Mouse (Mus musculus): ENCODE results near the gene Ubash3b. TPM values are rescaled to one million over a fixed set of nuclear protein-coding genes. Genes with fewer than 3 reads are reported as not detected.

Gene Ubash3b
- polyA plus RNA-seq, 1 experiment from 2014 or later, result 13.7 TPM

DNA sequence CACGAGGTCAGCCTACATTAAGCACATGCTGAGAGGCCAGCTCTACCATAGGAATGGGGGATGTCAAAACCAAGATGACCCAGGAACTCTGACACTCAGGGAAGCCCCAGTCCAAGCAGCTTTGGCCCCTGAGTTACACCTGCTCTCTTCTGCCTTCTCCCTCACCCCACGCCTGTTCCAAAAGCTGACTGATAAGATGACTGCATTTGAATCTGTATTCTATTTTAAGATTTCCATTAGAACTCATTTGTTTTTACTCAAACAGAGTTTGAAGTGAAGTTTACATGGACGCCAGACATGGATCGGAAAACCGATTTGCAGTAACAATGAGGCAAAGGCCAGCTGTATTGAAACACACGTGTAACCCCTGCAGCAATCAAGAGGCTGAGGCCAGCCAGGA lies 41.5 kb downstream of the Ubash3b start:
- no peak overlapping the region for H3K27ac ChIP-seq (ENCODE audit: low read depth, low read length)
- no peak overlapping the region for H3K4me3 ChIP-seq (ENCODE audit: low read depth, low read length)
- H3K4me1 ChIP-seq (replicated peaks; ENCODE audit: control insufficient read depth, insufficient read depth, low read length), result no peaks in the 10 kb centered on the region
- H3K27me3 ChIP-seq (ENCODE audit: control insufficient read depth, insufficient read depth, low read length), result no peaks in the 10 kb centered on the region
- no peaks in the 10 kb centered on the region for H3K36me3 ChIP-seq (ENCODE audit: control insufficient read depth, insufficient read depth, low read length)
- H3K4me2 ChIP-seq (replicated peaks; ENCODE audit: low read depth, low read length), result no peak overlapping the region
- ATAC-seq (ENCODE audit: low FRiP score) (no peak), DNase-seq (ENCODE audit: low spot score) (no peak)
- WGBS, result 83% methylated on average over 6 of the region's 6 CpGs
- H3K9ac ChIP-seq (ENCODE audit: low read depth, low read length), result no peak overlapping the region
- H3K9me3 ChIP-seq (ENCODE audit: control insufficient read depth, low read length), result no peaks in the 10 kb centered on the region

DNA sequence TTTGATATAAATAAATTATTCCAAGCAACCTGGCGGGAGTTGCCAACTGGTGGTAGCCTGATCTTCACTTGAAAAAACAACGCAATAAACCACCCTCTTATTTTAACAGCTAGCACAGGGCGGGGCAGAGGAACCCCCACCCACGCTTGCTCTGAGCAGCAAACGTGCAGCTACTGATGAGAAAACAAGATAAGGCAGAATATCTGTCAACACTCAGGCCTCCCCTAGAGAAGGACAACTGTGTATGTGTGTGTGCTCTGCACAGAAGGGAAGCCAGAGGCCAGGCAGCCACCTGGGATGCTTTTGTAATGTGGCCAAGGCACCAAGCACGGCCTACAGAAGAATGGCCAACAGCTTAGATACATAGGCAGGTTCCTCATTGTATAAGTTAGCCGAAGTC lies 43.4 kb downstream of the Ubash3b start:
- Histone ChIP-seq H3K4me3 (ENCODE audit: low read depth, low read length) (no peak overlapping the region), H3K9me3 (ENCODE audit: control insufficient read depth, low read length) (no peaks in the 10 kb centered on the region), H3K27me3 (ENCODE audit: control insufficient read depth, insufficient read depth, low read length) (no peaks in the 10 kb centered on the region), H3K4me1 (replicated peaks; ENCODE audit: control insufficient read depth, insufficient read depth, low read length) (no peaks in the 10 kb centered on the region), H3K36me3 (ENCODE audit: control insufficient read depth, insufficient read depth, low read length) (no peaks in the 10 kb centered on the region), H3K9ac (ENCODE audit: low read depth, low read length) (no peak overlapping the region), H3K4me2 (replicated peaks; ENCODE audit: low read depth, low read length) (no peak overlapping the region), H3K27ac (ENCODE audit: low read depth, low read length) (no peak overlapping the region)
- WGBS, result 65% methylated on average over 7 of the region's 7 CpGs
- DNase-seq (ENCODE audit: low spot score) (no peak), ATAC-seq (ENCODE audit: low FRiP score) (no peak)

DNA sequence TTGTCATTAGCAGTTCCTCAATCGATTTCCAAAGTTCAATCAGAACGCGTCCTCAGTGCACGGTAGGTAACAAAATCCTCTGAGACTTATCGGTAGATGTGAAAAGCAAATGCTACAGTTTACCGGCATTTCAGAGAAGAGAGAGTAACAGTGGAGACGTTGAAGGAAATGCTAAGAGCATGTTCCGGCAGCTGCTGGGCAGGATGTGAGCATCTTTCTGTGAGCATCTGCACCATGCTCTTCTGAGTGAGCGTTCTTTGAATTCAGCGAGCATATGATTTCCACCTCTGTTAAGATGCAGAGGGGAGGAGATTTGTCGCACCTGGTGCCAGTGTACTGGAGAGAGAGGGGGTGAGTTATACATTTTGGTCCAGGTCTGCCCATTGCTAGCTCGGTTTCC lies 45.4 kb downstream of the Ubash3b start:
- no peak for ATAC-seq (ENCODE audit: low FRiP score)
- Histone ChIP-seq H3K4me1 (replicated peaks; ENCODE audit: control insufficient read depth, insufficient read depth, low read length) (no peaks in the 10 kb centered on the region), H3K9ac (ENCODE audit: low read depth, low read length) (no peak overlapping the region), H3K27me3 (ENCODE audit: control insufficient read depth, insufficient read depth, low read length) (no peaks in the 10 kb centered on the region), H3K36me3 (ENCODE audit: control insufficient read depth, insufficient read depth, low read length) (no peaks in the 10 kb centered on the region), H3K4me2 (replicated peaks; ENCODE audit: low read depth, low read length) (no peak overlapping the region), H3K4me3 (ENCODE audit: low read depth, low read length) (no peak overlapping the region), H3K9me3 (ENCODE audit: control insufficient read depth, low read length) (no peaks in the 10 kb centered on the region), H3K27ac (ENCODE audit: low read depth, low read length) (no peak overlapping the region)
- 89% methylated on average over 12 of the region's 12 CpGs for WGBS
- DNase-seq (ENCODE audit: low spot score), result no peak

DNA sequence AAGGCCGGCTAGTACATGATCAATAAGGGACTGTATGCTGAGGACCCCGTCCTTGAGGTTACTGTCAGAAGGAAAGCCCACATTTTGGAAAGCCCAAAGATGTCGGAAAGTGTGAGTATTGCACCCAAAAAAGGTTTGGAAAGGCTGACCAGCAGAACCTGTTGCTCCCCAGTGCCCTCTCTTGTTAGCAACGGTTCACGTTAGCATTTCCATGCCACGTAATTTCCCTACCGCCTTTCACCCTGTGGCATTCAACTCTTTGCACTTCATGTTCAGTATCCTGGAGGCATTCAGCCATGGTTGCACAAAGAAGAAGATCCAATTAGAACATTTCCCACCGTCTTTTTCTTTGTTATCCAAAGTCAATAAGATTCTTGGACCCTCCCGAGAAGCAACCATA lies 47.1 kb downstream of the Ubash3b start:
- Histone ChIP-seq H3K9me3 (ENCODE audit: control insufficient read depth, low read length) (no peaks in the 10 kb centered on the region), H3K4me2 (replicated peaks; ENCODE audit: low read depth, low read length) (no peak overlapping the region), H3K27ac (ENCODE audit: low read depth, low read length) (no peak overlapping the region), H3K36me3 (ENCODE audit: control insufficient read depth, insufficient read depth, low read length) (no peaks in the 10 kb centered on the region), H3K4me1 (replicated peaks; ENCODE audit: control insufficient read depth, insufficient read depth, low read length) (no peaks in the 10 kb centered on the region), H3K9ac (ENCODE audit: low read depth, low read length) (no peak overlapping the region), H3K4me3 (ENCODE audit: low read depth, low read length) (no peak overlapping the region), H3K27me3 (ENCODE audit: control insufficient read depth, insufficient read depth, low read length) (no peaks in the 10 kb centered on the region)
- WGBS, result 85% methylated on average over 9 of the region's 9 CpGs
- DNase-seq (ENCODE audit: low spot score) (no peak), ATAC-seq (ENCODE audit: low FRiP score) (no peak)

DNA sequence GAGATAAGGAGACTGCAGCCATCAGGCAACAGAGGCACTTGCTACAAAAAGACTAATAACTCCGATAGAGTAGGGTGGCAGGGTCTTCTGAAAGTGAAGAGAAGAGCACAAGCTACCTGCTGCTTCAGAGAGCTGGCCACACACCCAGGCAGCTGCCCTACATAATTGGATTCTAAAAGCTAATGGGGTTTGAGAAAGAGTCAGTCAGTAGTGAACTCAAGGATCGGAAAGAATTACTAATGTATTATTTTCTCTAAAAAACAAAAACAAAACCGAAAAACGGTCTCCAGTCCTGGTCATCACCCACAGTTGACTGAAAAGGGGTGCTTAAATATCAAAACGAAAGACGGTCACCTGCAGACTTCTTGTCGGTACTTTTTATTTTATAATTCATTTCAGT lies 51.7 kb downstream of the Ubash3b start:
- no peak overlapping the region for H3K27ac ChIP-seq (ENCODE audit: low read depth, low read length)
- no peak overlapping the region for H3K9ac ChIP-seq (ENCODE audit: low read depth, low read length)
- H3K36me3 ChIP-seq (ENCODE audit: control insufficient read depth, insufficient read depth, low read length), result no peaks in the 10 kb centered on the region
- no peaks in the 10 kb centered on the region for H3K27me3 ChIP-seq (ENCODE audit: control insufficient read depth, insufficient read depth, low read length)
- WGBS, result 92% methylated on average over 7 of the region's 7 CpGs
- no peak overlapping the region for H3K4me3 ChIP-seq (ENCODE audit: low read depth, low read length)
- DNase-seq (ENCODE audit: low spot score) (no peak), ATAC-seq (ENCODE audit: low FRiP score) (no peak)
- no peak overlapping the region for H3K4me2 ChIP-seq (replicated peaks; ENCODE audit: low read depth, low read length)
- no peaks in the 10 kb centered on the region for H3K9me3 ChIP-seq (ENCODE audit: control insufficient read depth, low read length)
- no peaks in the 10 kb centered on the region; the same call in 1 of the 2 replicates for H3K4me1 ChIP-seq (replicated peaks; ENCODE audit: control insufficient read depth, insufficient read depth, low read length)

DNA sequence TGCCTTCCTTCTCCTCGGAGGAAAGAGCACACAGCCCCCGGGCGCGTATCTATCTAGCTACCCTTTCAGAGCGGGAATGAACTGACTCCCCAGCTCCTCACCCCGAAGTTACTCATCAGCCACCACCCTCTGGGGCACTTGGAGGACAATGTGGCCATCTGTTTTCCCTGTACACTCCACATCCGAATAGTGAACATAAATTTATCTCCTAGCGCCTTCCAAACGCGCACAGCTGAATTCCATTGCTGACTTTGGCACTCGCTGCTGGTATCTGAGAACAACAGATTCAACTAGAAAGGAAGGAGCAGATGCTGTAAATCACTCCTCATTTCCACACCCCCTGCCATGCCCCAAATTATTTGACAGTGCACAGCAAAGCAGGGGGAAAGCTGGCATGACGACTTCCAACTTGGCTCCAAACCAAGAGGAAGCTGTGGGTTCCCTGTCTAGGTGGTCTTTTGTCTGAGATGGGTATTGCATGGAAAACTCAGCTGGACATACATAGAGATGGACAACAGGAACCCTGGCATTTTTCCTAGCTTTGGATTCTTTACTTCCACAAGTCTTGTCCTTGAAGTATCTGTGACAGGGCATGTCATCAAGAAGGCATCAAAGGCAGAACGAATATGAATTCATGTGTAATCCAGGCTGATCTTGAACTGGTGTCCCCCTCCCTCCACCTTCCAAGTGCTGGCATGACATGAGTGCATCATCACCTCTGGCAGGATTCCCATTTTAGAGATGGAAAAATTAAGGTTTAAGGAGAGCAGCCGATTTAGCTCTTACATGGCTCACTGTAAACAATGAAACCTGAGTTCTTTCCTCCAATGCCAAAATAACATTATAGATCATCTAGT lies 52.9 kb downstream of the Ubash3b start:
- Histone ChIP-seq H3K4me3 (ENCODE audit: low read depth, low read length) (no peak overlapping the region), H3K9me3 (ENCODE audit: control insufficient read depth, low read length) (no peaks in the 10 kb centered on the region), H3K27me3 (ENCODE audit: control insufficient read depth, insufficient read depth, low read length) (no peaks in the 10 kb centered on the region), H3K9ac (ENCODE audit: low read depth, low read length) (no peak overlapping the region), H3K27ac (ENCODE audit: low read depth, low read length) (no peak overlapping the region), H3K4me1 (replicated peaks; ENCODE audit: control insufficient read depth, insufficient read depth, low read length) (no peaks in the 10 kb centered on the region; the same call in 1 of the 2 replicates), H3K4me2 (replicated peaks; ENCODE audit: low read depth, low read length) (no peak overlapping the region), H3K36me3 (ENCODE audit: control insufficient read depth, insufficient read depth, low read length) (no peaks in the 10 kb centered on the region)
- 86% methylated on average over 14 of the region's 14 CpGs for WGBS
- ATAC-seq (ENCODE audit: low FRiP score) (no peak), DNase-seq (ENCODE audit: low spot score) (no peak)

DNA sequence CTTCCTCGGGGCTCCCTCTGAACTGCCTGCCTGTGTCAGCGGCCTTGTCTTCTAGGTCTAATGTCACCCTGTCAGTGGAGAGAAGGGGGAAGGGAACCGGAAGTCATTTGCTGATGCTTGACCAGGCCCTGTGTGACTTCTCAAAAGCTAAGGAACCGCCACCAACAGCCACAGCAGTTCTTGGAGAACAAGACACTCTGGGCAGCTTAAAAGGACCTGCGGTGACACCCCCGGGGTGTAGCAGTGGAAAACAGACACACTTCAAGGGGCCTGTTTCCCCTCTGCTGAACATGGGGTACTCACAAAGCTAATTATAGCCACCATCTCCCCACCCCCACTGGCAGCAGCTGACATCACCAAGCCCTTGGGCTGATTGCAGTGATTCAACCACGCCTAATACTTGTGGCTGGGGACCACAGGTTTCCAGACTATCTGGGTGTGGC lies 56.3 kb downstream of the Ubash3b start:
- no peaks in the 10 kb centered on the region for H3K36me3 ChIP-seq (ENCODE audit: control insufficient read depth, insufficient read depth, low read length)
- WGBS, result 58% methylated on average over 7 of the region's 7 CpGs

DNA sequence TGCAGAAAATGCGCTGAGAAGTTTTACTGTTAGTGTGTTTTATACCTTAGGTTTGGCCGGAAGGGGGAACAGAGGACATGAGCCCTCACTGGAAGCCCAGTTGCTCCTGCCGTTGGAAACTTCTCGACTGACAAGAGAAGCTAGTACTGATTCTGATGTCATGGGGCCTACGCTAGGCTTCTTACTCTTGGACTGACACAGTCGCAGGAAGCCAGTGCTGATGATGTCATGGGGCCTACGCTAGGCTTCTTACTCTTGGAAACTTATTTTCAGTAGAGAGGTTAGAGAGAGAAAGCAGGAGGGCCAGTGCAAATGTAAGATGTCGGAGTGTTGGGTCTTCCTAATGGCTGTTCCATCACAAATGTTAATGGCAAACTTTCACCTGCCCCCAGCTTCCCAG lies 57.8 kb downstream of the Ubash3b start:
- DNase-seq (ENCODE audit: low spot score) (no peak), ATAC-seq (ENCODE audit: low FRiP score) (no peak)
- H3K27me3 ChIP-seq (ENCODE audit: control insufficient read depth, insufficient read depth, low read length), result no peaks in the 10 kb centered on the region
- no peak overlapping the region for H3K27ac ChIP-seq (ENCODE audit: low read depth, low read length)
- no peaks in the 10 kb centered on the region for H3K36me3 ChIP-seq (ENCODE audit: control insufficient read depth, insufficient read depth, low read length)
- no peak overlapping the region for H3K4me2 ChIP-seq (replicated peaks; ENCODE audit: low read depth, low read length)
- H3K4me1 ChIP-seq (replicated peaks; ENCODE audit: control insufficient read depth, insufficient read depth, low read length), result no peaks in the 10 kb centered on the region; the same call in 1 of the 2 replicates
- H3K9ac ChIP-seq (ENCODE audit: low read depth, low read length), result no peak overlapping the region
- H3K4me3 ChIP-seq (ENCODE audit: low read depth, low read length), result no peak overlapping the region
- WGBS, result 97% methylated on average over 8 of the region's 8 CpGs
- H3K9me3 ChIP-seq (ENCODE audit: control insufficient read depth, low read length), result no peaks in the 10 kb centered on the region

More for the DNA sequence above, 56.3 kb downstream of the Ubash3b start:
- no peaks in the 10 kb centered on the region for H3K27me3 ChIP-seq (ENCODE audit: control insufficient read depth, insufficient read depth, low read length)
- H3K4me1 ChIP-seq (replicated peaks; ENCODE audit: control insufficient read depth, insufficient read depth, low read length), result no peaks in the 10 kb centered on the region; the same call in 1 of the 2 replicates
- H3K27ac ChIP-seq (ENCODE audit: low read depth, low read length), result no peak overlapping the region
- DNase-seq (ENCODE audit: low spot score) (no peak), ATAC-seq (ENCODE audit: low FRiP score) (no peak)
- H3K4me3 ChIP-seq (ENCODE audit: low read depth, low read length), result no peak overlapping the region
- H3K9me3 ChIP-seq (ENCODE audit: control insufficient read depth, low read length), result no peaks in the 10 kb centered on the region
- H3K4me2 ChIP-seq (replicated peaks; ENCODE audit: low read depth, low read length), result no peak overlapping the region
- H3K9ac ChIP-seq (ENCODE audit: low read depth, low read length), result no peak overlapping the region

DNA sequence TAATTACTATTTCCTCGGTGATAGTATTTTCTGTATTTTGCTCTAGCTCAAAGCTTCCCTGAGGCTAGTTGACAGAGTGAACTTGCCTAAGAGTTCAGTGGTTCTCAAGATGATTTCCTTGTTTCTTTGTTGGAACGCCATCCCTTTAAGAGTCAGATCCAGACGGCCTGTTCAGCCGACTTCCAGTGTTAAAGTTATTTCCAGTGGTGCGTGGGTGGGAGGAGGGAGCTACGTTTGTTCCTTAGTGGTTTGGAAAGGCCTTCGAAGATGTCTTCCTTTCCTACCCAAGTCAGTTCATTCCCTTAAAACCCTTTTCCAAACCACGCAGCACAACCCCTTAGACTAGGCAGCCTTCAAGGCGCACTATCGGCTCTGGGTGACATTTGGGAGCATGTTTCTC lies 58.9 kb downstream of the Ubash3b start:
- H3K36me3 ChIP-seq (ENCODE audit: control insufficient read depth, insufficient read depth, low read length), result no peaks in the 10 kb centered on the region
- ATAC-seq (ENCODE audit: low FRiP score), result no peak
- 79% methylated on average over 10 of the region's 10 CpGs for WGBS
- H3K27ac ChIP-seq (ENCODE audit: low read depth, low read length), result no peak overlapping the region
- no peaks in the 10 kb centered on the region for H3K27me3 ChIP-seq (ENCODE audit: control insufficient read depth, insufficient read depth, low read length)
- no peak overlapping the region for H3K4me2 ChIP-seq (replicated peaks; ENCODE audit: low read depth, low read length)
- H3K9me3 ChIP-seq (ENCODE audit: control insufficient read depth, low read length), result no peaks in the 10 kb centered on the region
- H3K9ac ChIP-seq (ENCODE audit: low read depth, low read length), result no peak overlapping the region
- H3K4me3 ChIP-seq (ENCODE audit: low read depth, low read length), result no peak overlapping the region
- DNase-seq (ENCODE audit: low spot score), result no peak
- no peaks in the 10 kb centered on the region; the same call in 1 of the 2 replicates for H3K4me1 ChIP-seq (replicated peaks; ENCODE audit: control insufficient read depth, insufficient read depth, low read length)
